Mouse (Mus musculus) brain, embryonic 18.5 days (tissue): Measurements from ENCODE around the gene Amd1.
"Not testable (repeated sequence)": the region's sequence is repeated elsewhere in the genome, so short reads cannot be mapped to it uniquely, and the experiment has no call there.

Experiments
- DNase-seq: peaks from one replicate; pipeline ENCODE4 v3.0.0-alpha.2; 2012; ENCODE audit warnings: low read depth, low spot score

Amd1 gene

DNA sequence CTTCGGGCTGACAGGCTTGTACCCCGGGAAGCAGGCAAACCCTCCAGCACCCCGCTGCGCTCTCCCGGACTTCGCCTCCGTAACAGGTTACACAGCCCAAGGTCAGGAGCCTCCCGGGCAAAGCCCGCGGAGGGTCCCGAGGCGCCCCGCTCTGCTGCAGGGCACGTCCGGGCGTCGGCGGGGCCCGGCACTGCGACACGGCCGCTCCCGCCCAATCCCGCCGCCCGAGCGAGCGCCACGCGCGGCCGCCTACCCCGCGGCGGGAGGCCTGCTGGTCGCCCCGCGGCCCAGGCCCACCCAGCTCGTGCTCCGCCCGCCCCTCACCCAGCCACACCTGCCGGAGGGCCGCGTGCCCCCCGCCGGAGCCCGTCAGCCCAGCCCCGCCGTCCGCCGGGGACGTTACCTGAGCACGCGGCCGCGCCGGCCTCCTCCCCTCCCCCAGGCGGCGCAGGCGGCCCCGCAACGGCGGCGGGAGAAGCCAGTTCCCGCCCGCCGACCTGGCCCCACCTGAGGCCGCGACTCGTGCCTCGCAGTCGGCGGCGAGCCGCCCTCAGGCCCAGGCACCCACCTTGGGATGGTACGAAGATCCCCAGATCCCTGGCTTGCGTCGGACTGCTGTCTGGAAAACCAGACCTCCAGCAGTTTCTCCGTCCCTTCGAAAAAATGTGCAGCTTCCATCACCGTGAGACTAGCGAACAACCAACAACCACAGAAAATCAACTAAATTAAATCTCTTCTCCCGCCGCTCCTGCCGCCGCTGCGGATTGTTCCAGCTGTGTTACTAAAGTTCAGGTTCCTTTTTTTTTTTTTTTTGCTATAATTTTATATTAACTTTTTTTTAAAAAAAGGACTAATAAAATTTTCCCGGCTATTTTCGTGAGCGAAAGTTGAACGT is 558 bp downstream of the Amd1 start:
- DNase-seq: not testable (repeated sequence)

DNA sequence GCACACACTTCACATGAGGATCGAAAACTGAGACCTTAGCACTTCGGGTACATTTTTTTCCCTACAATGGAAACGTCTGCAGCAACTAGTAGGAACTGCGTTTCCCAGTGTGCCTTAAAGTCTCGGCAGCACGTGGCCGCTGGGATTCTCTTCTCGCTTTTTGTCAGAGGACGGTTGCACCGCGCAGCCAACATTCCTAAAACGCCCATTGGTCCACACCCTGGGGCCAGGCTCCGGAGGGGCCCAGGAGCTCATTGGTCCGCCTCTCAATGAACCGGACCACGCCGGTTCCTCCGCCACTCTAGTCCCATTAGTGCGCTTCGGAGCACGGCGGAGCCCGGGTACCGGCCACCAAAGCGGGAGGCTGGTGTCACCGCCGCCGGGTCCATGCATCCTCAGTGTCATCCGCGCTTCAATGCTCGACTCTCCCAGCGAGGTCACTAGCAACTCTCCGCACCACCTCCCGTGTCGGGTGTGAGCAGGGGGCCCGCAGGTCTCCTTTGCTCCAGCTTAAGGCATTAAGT is 1.3 kb downstream of the Amd1 start:
- DNase-seq: peak; percentile 71

DNA sequence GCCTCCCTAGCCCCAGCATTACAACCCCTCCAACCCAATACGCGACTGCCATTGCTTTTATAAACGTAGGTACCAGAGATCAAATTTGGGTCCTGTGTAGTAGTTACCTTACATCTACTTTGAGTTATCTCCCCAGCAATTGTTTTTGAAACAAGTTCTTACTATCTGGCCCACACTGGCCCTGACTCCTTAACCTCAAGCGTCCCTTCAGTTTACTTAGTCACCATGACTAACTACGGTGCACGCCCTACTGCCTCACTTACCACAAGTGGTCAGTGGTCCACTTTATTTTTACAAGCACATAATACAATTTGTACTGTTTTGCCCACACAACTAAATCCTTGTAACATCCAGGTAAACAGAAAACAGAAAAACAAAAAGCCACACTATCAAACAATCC is 9.3 kb downstream of the Amd1 start:
- no peak for DNase-seq

DNA sequence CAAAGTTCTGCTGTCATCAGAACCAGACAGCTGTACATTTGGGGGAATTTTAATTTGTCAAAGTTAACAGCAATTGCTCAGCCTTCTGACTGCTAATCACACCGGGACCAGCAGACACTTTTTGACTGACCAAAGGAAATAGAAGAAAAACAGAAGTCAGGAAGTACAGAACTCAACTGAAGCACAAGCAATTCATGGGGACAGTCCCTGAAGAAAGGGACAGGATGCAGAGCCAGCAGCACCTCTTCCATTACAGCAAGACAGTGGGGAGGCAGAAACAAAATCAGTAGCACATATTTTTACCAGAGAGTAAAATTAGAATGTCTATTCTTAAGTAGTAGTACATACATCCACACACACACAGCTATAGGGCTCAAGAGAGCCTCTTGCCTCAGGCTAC is 15.2 kb downstream of the Amd1 start:
- no peak for DNase-seq

- DNase-seq: no peak
Observed at GRCm38 (mm10) chr10:40285571-40285970, 16.4 kb downstream of the Amd1 start.

GRCm38 (mm10) chr10:40284997-40285396 is 17.0 kb downstream of the Amd1 start:
- DNase-seq: no peak

GRCm38 (mm10) chr10:40284179-40284831 is 17.7 kb downstream of the Amd1 start:
- no peak for DNase-seq

DNA sequence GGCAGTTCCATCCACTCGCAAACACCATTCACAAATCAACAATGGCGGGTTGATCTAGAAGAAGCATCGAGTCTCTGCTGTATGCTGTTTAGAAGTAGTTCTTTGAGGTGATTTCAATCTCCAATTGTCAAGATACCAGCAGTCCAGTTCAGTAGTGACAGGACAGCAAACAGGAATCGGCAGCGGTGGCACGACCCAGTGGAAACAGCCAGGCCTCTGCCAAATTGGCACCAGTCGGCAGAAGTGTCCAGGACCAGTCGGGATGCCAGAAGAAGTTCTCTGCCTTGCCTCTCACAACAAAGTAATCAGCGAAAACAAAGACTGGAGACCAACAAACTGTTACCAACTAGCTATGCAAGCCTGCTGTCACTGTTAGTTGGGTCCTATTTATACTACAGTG is 18.4 kb downstream of the Amd1 start:
- DNase-seq: no peak

DNA sequence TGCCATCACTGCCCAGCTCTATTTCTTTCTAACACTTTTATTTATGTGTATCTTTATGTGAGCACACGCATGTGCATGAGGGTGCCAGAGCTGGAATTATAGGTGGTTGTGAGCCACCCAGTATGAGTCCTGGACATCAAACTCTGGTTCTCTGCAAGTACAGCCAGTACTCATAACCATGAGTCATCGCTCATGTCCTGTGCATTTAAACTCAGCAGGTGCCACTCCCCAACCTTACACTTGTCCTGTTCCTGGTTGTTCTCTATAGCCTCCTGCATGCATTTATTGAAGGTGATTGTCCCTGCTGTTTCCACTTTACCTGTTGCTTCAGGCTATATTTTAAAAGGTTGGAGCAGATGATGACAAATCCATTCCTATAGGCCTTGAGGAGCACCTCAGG is 20.4 kb downstream of the Amd1 start:
- DNase-seq: no peak

- DNase-seq: no peak
Observed at GRCm38 (mm10) chr10:40278317-40278716, 23.7 kb downstream of the Amd1 start.

GRCm38 (mm10) chr10:40275991-40276390 is 26.0 kb downstream of the Amd1 start:
- no peak for DNase-seq

DNA sequence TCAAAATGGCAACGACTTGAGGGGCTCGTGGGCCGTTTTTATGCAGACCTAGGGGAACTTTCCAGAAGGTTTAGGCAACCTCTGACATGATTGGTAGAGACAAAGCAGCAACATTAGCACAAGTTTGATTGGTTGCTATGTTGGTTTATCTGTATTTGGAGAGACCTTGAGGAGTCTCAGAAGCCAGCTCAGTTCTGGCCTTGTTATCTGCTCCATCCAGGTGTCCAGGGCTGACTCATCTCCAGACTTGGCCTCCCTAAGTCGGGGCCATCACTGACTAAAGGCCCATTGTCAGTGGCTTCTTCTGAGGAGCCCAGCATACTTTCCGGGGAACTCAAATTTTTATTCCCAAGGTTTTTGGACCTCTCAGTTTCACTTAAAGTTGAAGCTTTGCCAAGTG is 28.0 kb downstream of the Amd1 start:
- no peak for DNase-seq

DNA sequence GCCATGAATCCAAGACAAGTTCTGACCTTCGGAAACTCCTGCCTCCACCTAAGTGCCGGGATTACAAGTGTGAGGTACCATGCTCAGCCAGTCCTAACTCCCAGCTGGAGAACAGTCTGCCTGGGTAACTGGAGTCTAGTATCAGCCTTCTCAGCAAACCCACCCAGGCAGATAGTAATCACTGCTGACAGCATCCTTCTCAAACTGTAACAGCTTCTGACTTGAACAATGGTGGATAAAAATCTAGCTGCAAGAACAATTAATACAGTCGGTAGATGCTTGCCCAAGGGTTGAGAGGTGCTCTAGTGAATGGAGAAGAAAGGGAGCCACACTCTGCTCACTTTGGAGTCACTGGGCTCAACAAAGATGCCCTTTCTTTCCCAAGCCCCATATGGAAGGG is 30.8 kb downstream of the Amd1 start:
- no peak for DNase-seq

- no peak for DNase-seq
Observed at GRCm38 (mm10) chr10:40264920-40265319, 37.1 kb downstream of the Amd1 start.

DNA sequence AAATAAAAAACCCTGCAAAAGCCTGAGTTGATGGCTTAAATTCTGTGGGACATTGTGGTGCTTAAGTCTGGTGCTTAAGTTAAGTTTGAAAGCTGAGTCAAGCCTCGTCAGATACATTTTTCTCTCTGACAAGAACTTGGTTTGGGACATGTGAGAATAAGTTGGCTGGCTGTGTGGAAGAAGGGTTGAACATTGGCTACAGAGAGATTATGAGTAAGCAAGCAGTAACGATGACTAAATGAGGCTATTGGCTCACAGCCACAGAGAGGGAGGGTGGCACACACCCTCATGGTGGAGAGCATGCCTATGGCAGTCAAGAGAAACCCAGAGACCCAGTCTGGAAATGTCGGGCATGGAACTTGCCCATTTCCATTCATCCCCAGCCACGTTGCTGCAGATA is 38.3 kb downstream of the Amd1 start:
- no peak for DNase-seq

DNA sequence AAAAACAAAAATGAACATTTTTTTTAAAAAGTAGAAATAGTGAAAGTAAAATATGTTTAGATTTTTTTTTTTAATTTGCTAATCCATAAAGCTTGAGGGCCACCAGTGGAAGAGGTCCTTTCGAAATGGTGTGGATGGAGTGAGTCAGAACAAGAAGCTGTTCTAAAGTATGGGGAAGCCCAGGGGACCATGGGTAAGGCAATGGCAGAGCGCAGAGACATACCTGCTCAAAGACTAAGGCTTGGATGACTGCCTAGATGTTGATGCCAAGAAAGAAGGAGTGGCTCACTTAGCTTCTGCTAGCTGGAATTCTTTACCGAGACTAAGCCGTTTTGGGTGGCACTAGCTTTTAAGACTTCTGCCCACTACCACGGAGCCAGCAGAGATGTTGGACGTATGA is 39.8 kb downstream of the Amd1 start:
- no peak for DNase-seq

DNA sequence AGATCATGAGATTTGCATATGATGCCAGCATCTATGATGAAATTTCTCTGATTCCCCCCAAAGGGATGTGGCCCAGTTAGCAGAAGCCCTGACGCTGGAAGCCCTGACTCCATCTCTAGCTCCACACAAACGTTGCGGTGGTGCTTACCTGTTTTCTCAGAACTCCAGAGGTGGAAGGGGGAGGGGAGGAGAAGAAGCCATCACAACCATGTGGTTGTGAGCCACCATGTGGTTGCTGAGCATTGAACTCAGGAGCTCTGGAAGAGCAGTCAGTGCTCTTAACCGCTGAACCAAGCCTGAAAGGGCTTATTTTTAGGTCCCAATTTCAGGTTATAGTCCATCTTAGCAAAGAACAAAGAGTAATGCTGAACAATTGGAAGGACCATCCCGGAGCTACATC is 41.7 kb downstream of the Amd1 start:
- no peak for DNase-seq

- DNase-seq: no peak
Observed at GRCm38 (mm10) chr10:40259542-40259941, 42.4 kb downstream of the Amd1 start.

DNA sequence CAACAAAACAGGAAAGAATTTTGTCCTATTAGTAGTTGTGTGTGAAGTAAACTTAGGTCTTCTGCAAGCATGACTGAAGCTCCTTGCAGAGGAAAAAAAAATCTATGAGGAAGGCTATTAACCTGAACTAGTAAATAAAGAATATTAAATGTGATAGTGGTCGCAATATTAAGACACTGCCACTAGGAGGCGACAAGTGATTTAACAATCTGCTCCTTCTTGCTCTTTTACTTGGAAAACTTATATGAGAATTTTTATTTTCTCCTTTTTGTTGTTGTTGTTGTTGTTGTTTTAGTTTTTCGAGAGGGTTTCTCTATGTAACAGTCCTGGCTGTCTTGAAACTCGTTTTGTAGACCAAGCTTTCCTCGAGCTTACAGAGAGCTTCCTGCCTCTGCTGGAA is 43.0 kb downstream of the Amd1 start:
- DNase-seq: no peak

- DNase-seq: peak; percentile 89
Observed at GRCm38 (mm10) chr10:40258401-40258966, 43.5 kb downstream of the Amd1 start.

GRCm38 (mm10) chr10:40257414-40258255 is 44.4 kb downstream of the Amd1 start, which contains the start of gene Gtf3c6:
TSS of gene Gtf3c6 (minus strand) at chr10:40258108.
- peak; percentile 87 for DNase-seq

- DNase-seq: no peak
Observed at GRCm38 (mm10) chr10:40256716-40257115, 45.3 kb downstream of the Amd1 start.
